12 mouse cellular contexts compared by ENCODE assay signal in the genomic region with DNA sequence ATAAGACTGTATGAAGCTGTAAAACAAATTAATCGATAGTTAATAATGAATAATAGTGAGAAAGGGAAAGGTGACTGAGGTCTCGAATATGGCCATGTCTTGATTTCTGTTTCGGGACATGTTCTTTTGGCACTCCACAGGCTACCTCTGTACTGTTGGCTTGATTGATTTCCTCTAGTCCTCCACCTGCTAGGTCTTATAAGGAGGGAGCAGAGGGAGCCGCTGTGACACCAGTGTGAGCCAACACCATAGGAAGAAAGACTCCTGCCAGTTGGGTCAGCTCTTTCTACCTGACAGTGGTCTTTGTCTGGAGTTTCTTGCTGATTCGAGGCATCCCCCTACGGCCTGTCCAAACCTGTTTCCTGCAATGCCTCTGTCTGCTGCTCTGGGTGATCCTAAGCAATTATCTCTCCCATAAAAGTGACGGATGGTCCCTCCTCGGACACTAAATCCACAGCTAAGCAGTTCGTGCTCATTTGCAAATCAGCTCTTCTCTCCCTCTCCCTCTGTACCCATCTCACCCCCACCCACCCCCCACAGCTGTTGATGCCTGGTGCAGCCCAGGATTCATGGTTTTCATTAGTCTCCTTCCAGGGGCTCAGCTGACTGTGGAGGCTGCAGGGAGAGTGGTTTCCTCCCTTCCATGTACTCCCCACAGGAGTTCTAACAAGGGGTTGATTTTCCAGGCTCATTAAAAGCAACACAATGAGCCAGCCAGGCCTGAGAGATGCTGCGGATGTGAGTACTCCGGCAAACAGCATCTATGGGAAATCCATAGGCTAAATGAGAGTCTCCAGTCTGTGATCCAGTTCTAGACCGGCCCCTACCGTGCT.
DNase-seq lines count a peak whose midpoint lies in the region; ATAC-seq and TF ChIP-seq lines count a peak whose summit lies in the region.
"Had no signal": no experiment of that assay in that cellular context is flagged by ENCODE, and none has a peak within 500 bp of the region (broad histone marks: within the 10 kb centered on the region; RNA-seq: fewer than 3 reads in every experiment).

No protein-coding gene starts in this region.

- TF ChIP-seq CTCF in brain, embryonic 14.5 days (IDR thresholded peaks at IDR 0.05; ENCODE audit: borderline replicate concordance, extremely low read depth, insufficient read depth, insufficient read length), result no peak

- H3K27ac ChIP-seq in embryonic facial prominence, embryonic 12.5 days, result peak overlapping the region; percentile 36; the same call in 1 of the 2 replicates
- peak overlapping the region; percentile 70 for H3K27ac ChIP-seq in hindbrain, embryonic 13.5 days
- peak overlapping the region; percentile 25; the same call in 1 of the 2 replicates for H3K27ac ChIP-seq in midbrain, embryonic 15.5 days
- H3K27ac ChIP-seq: liver, embryonic 13.5 days had no signal

- peak; percentile 80 for DNase-seq in brain, embryonic 14.5 days (ENCODE audit: low read depth)
- no peak for DNase-seq in gastrocnemius, adult 18-20 months (ENCODE audit: low spot score)
- DNase-seq in thymus, postnatal 0 days (ENCODE audit: low spot score), result no peak
- no peak for DNase-seq in ovary, adult 18-20 months (ENCODE audit: low spot score)
- DNase-seq: liver, embryonic 13.5 days; spleen, adult 18-20 months; thymus, postnatal 4 days had no signal

- TF ChIP-seq POLR2A in brain, embryonic 14.5 days (IDR thresholded peaks at IDR 0.05; ENCODE audit: borderline replicate concordance, extremely low read depth, insufficient read depth, insufficient read length, poor library complexity, severe bottlenecking), result no peak

- ATAC-seq in embryonic facial prominence, embryonic 12.5 days (ENCODE audit: insufficient number of reproducible peaks, insufficient read depth, low FRiP score, low TSS enrichment), result peak; percentile 88
- peak; percentile 92 for ATAC-seq in hindbrain, embryonic 13.5 days (ENCODE audit: low FRiP score)
- peak; percentile 75 for ATAC-seq in midbrain, embryonic 15.5 days (replicated peaks)
- ATAC-seq in CD4-positive, CD25-positive, alpha-beta regulatory T cell, adult 4 months, result no peak
- ATAC-seq: activated CD4-positive, CD25-positive, alpha-beta regulatory T cell, adult 4 months had no signal

- no peaks in the 10 kb centered on the region for H3K9me3 ChIP-seq in embryonic facial prominence, embryonic 12.5 days
- no peaks in the 10 kb centered on the region for H3K9me3 ChIP-seq in hindbrain, embryonic 13.5 days
- H3K9me3 ChIP-seq in midbrain, embryonic 15.5 days, result no peaks in the 10 kb centered on the region
- H3K9me3 ChIP-seq: liver, embryonic 13.5 days had no signal

- 45% methylated on average over 13 of the region's 13 CpGs for WGBS in embryonic facial prominence, embryonic 12.5 days
- WGBS in hindbrain, embryonic 13.5 days, result 42% methylated on average over 13 of the region's 13 CpGs
- 48% methylated on average over 13 of the region's 13 CpGs for WGBS in midbrain, embryonic 15.5 days

- no peak overlapping the region for H3K4me3 ChIP-seq in embryonic facial prominence, embryonic 12.5 days
- no peak overlapping the region for H3K4me3 ChIP-seq in hindbrain, embryonic 13.5 days
- no peak overlapping the region for H3K4me3 ChIP-seq in midbrain, embryonic 15.5 days
- H3K4me3 ChIP-seq: liver, embryonic 13.5 days had no signal

- no peak overlapping the region for H3K4me2 ChIP-seq in embryonic facial prominence, embryonic 12.5 days (replicated peaks)
- H3K4me2 ChIP-seq in hindbrain, embryonic 13.5 days, result no peak overlapping the region
- no peak overlapping the region for H3K4me2 ChIP-seq in midbrain, embryonic 15.5 days
- H3K4me2 ChIP-seq: liver, embryonic 13.5 days had no signal

- H3K36me3 ChIP-seq in embryonic facial prominence, embryonic 12.5 days, result no peaks in the 10 kb centered on the region
- no peaks in the 10 kb centered on the region for H3K36me3 ChIP-seq in hindbrain, embryonic 13.5 days
- H3K36me3 ChIP-seq in midbrain, embryonic 15.5 days (replicated peaks), result no peaks in the 10 kb centered on the region
- H3K36me3 ChIP-seq: liver, embryonic 13.5 days had no signal

- H3K4me1 ChIP-seq in embryonic facial prominence, embryonic 12.5 days, result peaks cover 12% of the 10 kb centered on the region; the same call in 1 of the 2 replicates
- H3K4me1 ChIP-seq in hindbrain, embryonic 13.5 days (replicated peaks), result peaks cover 19% of the 10 kb centered on the region
- H3K4me1 ChIP-seq in midbrain, embryonic 15.5 days, result peaks cover 7% of the 10 kb centered on the region
- H3K4me1 ChIP-seq: liver, embryonic 13.5 days had no signal

- no peaks in the 10 kb centered on the region for H3K27me3 ChIP-seq in embryonic facial prominence, embryonic 12.5 days
- no peaks in the 10 kb centered on the region for H3K27me3 ChIP-seq in hindbrain, embryonic 13.5 days
- H3K27me3 ChIP-seq in midbrain, embryonic 15.5 days (replicated peaks), result no peaks in the 10 kb centered on the region
- H3K27me3 ChIP-seq: liver, embryonic 13.5 days had no signal

- no peak overlapping the region for H3K9ac ChIP-seq in embryonic facial prominence, embryonic 12.5 days
- no peak overlapping the region for H3K9ac ChIP-seq in hindbrain, embryonic 13.5 days
- no peak overlapping the region for H3K9ac ChIP-seq in midbrain, embryonic 15.5 days
- H3K9ac ChIP-seq: liver, embryonic 13.5 days had no signal
